Comparison of ENCODE assay signal across 20 mouse cellular contexts in the genomic region with DNA sequence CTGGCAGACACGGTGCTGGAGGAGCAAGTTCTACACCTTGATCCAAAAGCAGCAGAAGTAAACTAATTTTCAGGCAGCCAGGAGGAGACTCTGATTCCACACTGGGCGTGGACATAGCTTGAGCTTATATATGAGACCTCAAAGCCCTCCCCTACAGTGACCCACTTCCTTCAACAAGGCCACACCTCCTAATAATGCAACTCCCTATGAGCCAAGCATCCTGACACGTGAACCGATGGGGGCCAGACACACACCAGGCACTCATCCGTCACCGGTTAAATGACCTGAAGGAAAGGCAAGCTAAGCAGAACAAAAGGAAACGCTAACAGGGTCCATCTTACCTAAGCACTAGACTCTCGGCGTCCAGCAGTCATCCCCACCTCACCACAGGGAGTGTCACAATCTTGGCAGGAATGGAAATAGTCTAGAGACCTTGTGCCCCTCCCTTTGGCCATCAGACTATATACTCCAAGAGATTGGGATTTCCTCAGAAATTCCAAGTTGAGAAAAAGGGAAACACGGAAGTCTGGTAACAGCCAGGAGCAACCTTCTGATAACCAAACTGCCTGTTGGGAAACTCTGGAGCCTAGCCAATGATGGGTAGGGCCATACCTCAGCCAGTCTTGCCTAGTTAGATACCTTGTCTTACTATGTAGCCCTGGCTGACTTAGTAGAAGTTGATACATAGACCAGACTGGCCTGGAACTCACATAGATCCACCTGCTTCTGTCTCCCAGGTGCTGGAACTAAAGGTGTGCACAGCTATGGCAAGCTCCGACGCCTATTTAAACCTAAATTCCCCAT. TPM values are rescaled to one million over a fixed set of nuclear protein-coding genes. Genes with fewer than 3 reads are reported as not detected.
DNase-seq lines count a peak whose midpoint lies in the region; ATAC-seq lines count a peak whose summit lies in the region.
"Had no signal": no experiment of that assay in that cellular context is flagged by ENCODE, and none has a peak within 500 bp of the region (broad histone marks: within the 10 kb centered on the region; RNA-seq: fewer than 3 reads in every experiment).

No protein-coding gene starts in this region.

- WGBS in intestine, embryonic 16.5 days, result 67% methylated on average over 12 of the region's 12 CpGs
- WGBS in intestine, embryonic 15.5 days, result 73% methylated on average over 12 of the region's 12 CpGs
- WGBS in midbrain, embryonic 11.5 days, result 84% methylated on average over 12 of the region's 12 CpGs
- 84% methylated on average over 12 of the region's 12 CpGs for WGBS in midbrain, embryonic 14.5 days
- 84% methylated on average over 12 of the region's 12 CpGs for WGBS in embryonic facial prominence, embryonic 10.5 days
- WGBS in heart, embryonic 12.5 days, result 68% methylated on average over 12 of the region's 12 CpGs

- H3K36me3 ChIP-seq in intestine, embryonic 16.5 days (ENCODE audit: control insufficient read depth, insufficient read depth, low read length), result no peaks in the 10 kb centered on the region
- no peaks in the 10 kb centered on the region for H3K36me3 ChIP-seq in intestine, embryonic 15.5 days
- no peaks in the 10 kb centered on the region for H3K36me3 ChIP-seq in midbrain, embryonic 11.5 days (ENCODE audit: control insufficient read depth, insufficient read depth, low read length)
- H3K36me3 ChIP-seq in midbrain, embryonic 14.5 days (ENCODE audit: control insufficient read depth, insufficient read depth, low read length), result no peaks in the 10 kb centered on the region
- peaks cover 6% of the 10 kb centered on the region for H3K36me3 ChIP-seq in embryonic facial prominence, embryonic 10.5 days (replicated peaks)
- H3K36me3 ChIP-seq in heart, embryonic 12.5 days, result peaks cover 5% of the 10 kb centered on the region; the same call in 1 of the 2 replicates
- H3K36me3 ChIP-seq: embryonic facial prominence, embryonic 15.5 days; heart, embryonic 10.5 days; limb, embryonic 13.5 days; liver, embryonic 15.5 days; midbrain, embryonic 12.5 days had no signal

- DNase-seq in midbrain, embryonic 11.5 days (ENCODE audit: low spot score, missing footprints), result peak; percentile 75
- DNase-seq in midbrain, embryonic 14.5 days, result no peak
- peak; percentile 37 to 39 for DNase-seq in cerebellum, postnatal 10 days
- no peak for DNase-seq in embryonic facial prominence, embryonic 10.5 days (ENCODE audit: low spot score)
- DNase-seq: gastrocnemius, postnatal 36 days; heart, postnatal 14 days; kidney, adult 9 months; right cerebral cortex, adult 18-20 months; thymus, adult 18-20 months had no signal

- H3K27me3 ChIP-seq in intestine, embryonic 16.5 days (replicated peaks; ENCODE audit: control insufficient read depth, insufficient read depth, low read length), result no peaks in the 10 kb centered on the region
- no peaks in the 10 kb centered on the region for H3K27me3 ChIP-seq in intestine, embryonic 15.5 days (replicated peaks)
- H3K27me3 ChIP-seq in midbrain, embryonic 11.5 days (ENCODE audit: control insufficient read depth, insufficient read depth, low read length), result no peaks in the 10 kb centered on the region; the same call in 1 of the 2 replicates
- H3K27me3 ChIP-seq in midbrain, embryonic 14.5 days (ENCODE audit: control insufficient read depth, insufficient read depth, low read length), result no peaks in the 10 kb centered on the region
- H3K27me3 ChIP-seq in embryonic facial prominence, embryonic 10.5 days (replicated peaks; ENCODE audit: low read depth, poor library complexity, severe bottlenecking), result no peaks in the 10 kb centered on the region
- H3K27me3 ChIP-seq in heart, embryonic 12.5 days (replicated peaks), result no peaks in the 10 kb centered on the region
- H3K27me3 ChIP-seq: embryonic facial prominence, embryonic 15.5 days; limb, embryonic 13.5 days; liver, embryonic 15.5 days; midbrain, embryonic 12.5 days; Patski had no signal

- H3K9ac ChIP-seq in intestine, embryonic 16.5 days (ENCODE audit: low read depth, low read length), result no peak overlapping the region
- no peak overlapping the region for H3K9ac ChIP-seq in intestine, embryonic 15.5 days
- no peak overlapping the region for H3K9ac ChIP-seq in midbrain, embryonic 11.5 days (ENCODE audit: low read length)
- H3K9ac ChIP-seq in midbrain, embryonic 14.5 days (replicated peaks; ENCODE audit: low read length), result no peak overlapping the region
- no peak overlapping the region for H3K9ac ChIP-seq in heart, embryonic 12.5 days
- H3K9ac ChIP-seq: embryonic facial prominence, embryonic 15.5 days; hindbrain, embryonic 14.5 days; limb, embryonic 13.5 days; liver, embryonic 15.5 days; midbrain, embryonic 12.5 days had no signal

- peak; percentile 59 for ATAC-seq in intestine, embryonic 16.5 days
- ATAC-seq in intestine, embryonic 15.5 days, result no peak
- ATAC-seq in midbrain, embryonic 11.5 days (ENCODE audit: low FRiP score), result no peak
- no peak for ATAC-seq in midbrain, embryonic 14.5 days (ENCODE audit: low FRiP score, low TSS enrichment)
- no peak for ATAC-seq in heart, embryonic 12.5 days (ENCODE audit: insufficient number of reproducible peaks, low FRiP score)
- ATAC-seq: Patski had no signal

- no peak overlapping the region for H3K4me3 ChIP-seq in intestine, embryonic 16.5 days (ENCODE audit: low read length)
- H3K4me3 ChIP-seq in intestine, embryonic 15.5 days (replicated peaks), result no peak overlapping the region
- H3K4me3 ChIP-seq in midbrain, embryonic 11.5 days (ENCODE audit: low read depth, low read length), result no peak overlapping the region
- no peak overlapping the region for H3K4me3 ChIP-seq in midbrain, embryonic 14.5 days (replicated peaks; ENCODE audit: low read depth, low read length)
- no peak overlapping the region for H3K4me3 ChIP-seq in embryonic facial prominence, embryonic 10.5 days
- no peak overlapping the region for H3K4me3 ChIP-seq in heart, embryonic 12.5 days
- H3K4me3 ChIP-seq: embryonic facial prominence, embryonic 15.5 days; heart, embryonic 10.5 days; layer of hippocampus, adult 2 months; limb, embryonic 13.5 days; liver, embryonic 15.5 days; midbrain, embryonic 12.5 days had no signal

- no peak overlapping the region for H3K27ac ChIP-seq in intestine, embryonic 16.5 days (ENCODE audit: low read length)
- H3K27ac ChIP-seq in intestine, embryonic 15.5 days, result no peak overlapping the region
- no peak overlapping the region for H3K27ac ChIP-seq in midbrain, embryonic 11.5 days (ENCODE audit: low read depth, low read length)
- no peak overlapping the region for H3K27ac ChIP-seq in midbrain, embryonic 14.5 days (replicated peaks; ENCODE audit: low read depth, low read length)
- H3K27ac ChIP-seq in embryonic facial prominence, embryonic 10.5 days (replicated peaks), result no peak overlapping the region
- no peak overlapping the region for H3K27ac ChIP-seq in heart, embryonic 12.5 days (ENCODE audit: poor library complexity, severe bottlenecking)
- H3K27ac ChIP-seq: embryonic facial prominence, embryonic 15.5 days; heart, embryonic 10.5 days; hindbrain, embryonic 14.5 days; layer of hippocampus, adult 2 months; limb, embryonic 13.5 days; liver, embryonic 15.5 days; midbrain, embryonic 12.5 days had no signal

- H3K4me2 ChIP-seq in intestine, embryonic 16.5 days (ENCODE audit: low read depth, low read length), result no peak overlapping the region
- H3K4me2 ChIP-seq in intestine, embryonic 15.5 days (replicated peaks), result no peak overlapping the region
- H3K4me2 ChIP-seq in midbrain, embryonic 11.5 days, result no peak overlapping the region
- H3K4me2 ChIP-seq in midbrain, embryonic 14.5 days (ENCODE audit: low read length), result no peak overlapping the region
- no peak overlapping the region for H3K4me2 ChIP-seq in heart, embryonic 12.5 days
- H3K4me2 ChIP-seq: embryonic facial prominence, embryonic 15.5 days; hindbrain, embryonic 14.5 days; limb, embryonic 13.5 days; liver, embryonic 15.5 days; midbrain, embryonic 12.5 days had no signal

- no peaks in the 10 kb centered on the region for H3K4me1 ChIP-seq in intestine, embryonic 16.5 days (ENCODE audit: control insufficient read depth, insufficient read depth, low read length)
- H3K4me1 ChIP-seq in intestine, embryonic 15.5 days (replicated peaks), result no peaks in the 10 kb centered on the region
- no peaks in the 10 kb centered on the region for H3K4me1 ChIP-seq in midbrain, embryonic 11.5 days (ENCODE audit: control insufficient read depth, insufficient read depth, low read length)
- no peaks in the 10 kb centered on the region for H3K4me1 ChIP-seq in midbrain, embryonic 14.5 days (ENCODE audit: control insufficient read depth, insufficient read depth, low read length)
- H3K4me1 ChIP-seq in embryonic facial prominence, embryonic 10.5 days, result peaks cover 11% of the 10 kb centered on the region
- H3K4me1 ChIP-seq in heart, embryonic 12.5 days (replicated peaks), result peaks cover 18% of the 10 kb centered on the region; the same call in 1 of the 2 replicates
- H3K4me1 ChIP-seq: embryonic facial prominence, embryonic 15.5 days had no signal

- H3K9me3 ChIP-seq in intestine, embryonic 16.5 days (ENCODE audit: control insufficient read depth, low read length), result no peaks in the 10 kb centered on the region
- no peaks in the 10 kb centered on the region for H3K9me3 ChIP-seq in intestine, embryonic 15.5 days
- H3K9me3 ChIP-seq in midbrain, embryonic 11.5 days (ENCODE audit: control insufficient read depth, low read length), result no peaks in the 10 kb centered on the region
- no peaks in the 10 kb centered on the region for H3K9me3 ChIP-seq in midbrain, embryonic 14.5 days (ENCODE audit: control insufficient read depth, low read length)
- H3K9me3 ChIP-seq in embryonic facial prominence, embryonic 10.5 days, result no peaks in the 10 kb centered on the region
- H3K9me3 ChIP-seq in heart, embryonic 12.5 days (replicated peaks), result no peaks in the 10 kb centered on the region
- H3K9me3 ChIP-seq: embryonic facial prominence, embryonic 15.5 days; heart, embryonic 10.5 days; limb, embryonic 13.5 days; liver, embryonic 15.5 days; midbrain, embryonic 12.5 days had no signal

RNA-seq across cellular contexts. Expression of a gene that starts 17.9 kb away (rescaled TPM):
- polyA plus RNA-seq in intestine, embryonic 16.5 days (2015; fragmentation: Nextera tagmentation; extraction: Ambion mirVana), result 22.5 and 27.1 TPM in 2 replicates
- 17.5 and 19.7 TPM in 2 replicates for polyA plus RNA-seq in intestine, embryonic 15.5 days (2015; fragmentation: Nextera tagmentation; extraction: Ambion mirVana)
- 7.7 and 8.8 TPM in 2 replicates for polyA plus RNA-seq in midbrain, embryonic 11.5 days (2014; fragmentation: Nextera tagmentation; extraction: Ambion mirVana)
- 1.9 and 3.7 TPM in 2 replicates for polyA plus RNA-seq in midbrain, embryonic 14.5 days (2014; fragmentation: Nextera tagmentation; extraction: Ambion mirVana)
- polyA plus RNA-seq in embryonic facial prominence, embryonic 10.5 days (2016; fragmentation: Nextera tagmentation; extraction: Ambion mirVana), result 28.4 and 32.2 TPM in 2 replicates
- 21.7 and 22.1 TPM in 2 replicates for polyA plus RNA-seq in heart, embryonic 12.5 days (2016; fragmentation: Nextera tagmentation; extraction: Ambion mirVana)

RNA-seq across cellular contexts. Expression of a gene that starts 55.3 kb away (rescaled TPM):
- 35.4 and 37.3 TPM in 2 replicates for polyA plus RNA-seq in intestine, embryonic 16.5 days (2015; fragmentation: Nextera tagmentation; extraction: Ambion mirVana)
- polyA plus RNA-seq in intestine, embryonic 15.5 days (2015; fragmentation: Nextera tagmentation; extraction: Ambion mirVana), result 41.3 and 42.4 TPM in 2 replicates
- polyA plus RNA-seq in midbrain, embryonic 11.5 days (2014; fragmentation: Nextera tagmentation; extraction: Ambion mirVana), result 19.5 and 21.4 TPM in 2 replicates
- polyA plus RNA-seq in midbrain, embryonic 14.5 days (2014; fragmentation: Nextera tagmentation; extraction: Ambion mirVana), result 9.1 and 11.1 TPM in 2 replicates
- 31.3 and 33.5 TPM in 2 replicates for polyA plus RNA-seq in embryonic facial prominence, embryonic 10.5 days (2016; fragmentation: Nextera tagmentation; extraction: Ambion mirVana)
- 89.0 and 93.6 TPM in 2 replicates for polyA plus RNA-seq in heart, embryonic 12.5 days (2016; fragmentation: Nextera tagmentation; extraction: Ambion mirVana)

Comparison
In these comparisons a context has a peak if more than half of its experiments do, and no peak if none do; other contexts are left out.
1. DNase-seq: peak in midbrain, embryonic 11.5 days (single experiment) and cerebellum, postnatal 10 days (2 of 2); none in midbrain, embryonic 14.5 days (single experiment) and embryonic facial prominence, embryonic 10.5 days (single experiment).